Mouse (Mus musculus): ENCODE data around the gene Mlf2. TPM values are rescaled to one million over a fixed set of nuclear protein-coding genes. Genes with fewer than 3 reads are reported as not detected.

Mlf2 gene
- polyA plus RNA-seq, 1 experiment from 2014 or later: 535 TPM

GRCm38 (mm10) chr6:124961021-124961420, 29.8 kb downstream of the Mlf2 start:
- 93% methylated on average over 12 of the region's 12 CpGs for WGBS

GRCm38 (mm10) chr6:124964638-124965037, 33.5 kb downstream of the Mlf2 start:
- no peak for DNase-seq
- peak; percentile 36 for ATAC-seq (ENCODE audit: low FRiP score, low TSS enrichment)

More at GRCm38 (mm10) chr6:124961021-124961420, 29.8 kb downstream of the Mlf2 start:
- Histone ChIP-seq H3K36me3 (ENCODE audit: control insufficient read depth, insufficient read depth, low read length) (peaks cover 57% of the 10 kb centered on the region), H3K27me3 (ENCODE audit: control insufficient read depth, insufficient read depth, low read length) (no peaks in the 10 kb centered on the region), H3K9ac (replicated peaks; ENCODE audit: low read length) (no peak overlapping the region), H3K27ac (replicated peaks; ENCODE audit: low read depth, low read length) (no peak overlapping the region), H3K4me2 (ENCODE audit: low read length) (no peak overlapping the region), H3K4me3 (replicated peaks; ENCODE audit: low read depth, low read length) (no peak overlapping the region), H3K4me1 (ENCODE audit: control insufficient read depth, insufficient read depth, low read length) (peaks cover 11% of the 10 kb centered on the region), H3K9me3 (ENCODE audit: control insufficient read depth, low read length) (no peaks in the 10 kb centered on the region)
- DNase-seq (no peak), ATAC-seq (ENCODE audit: low FRiP score, low TSS enrichment) (no peak)

GRCm38 (mm10) chr6:124965088-124965719, 34.0 kb downstream of the Mlf2 start, which contains the start of gene Cops7a:
Gene Cops7a (minus strand): TSS chr6:124965538.
- WGBS: under 1% methylated on average over 68 of the region's 68 CpGs
- no peaks in the 10 kb centered on the region for H3K27me3 ChIP-seq (ENCODE audit: control insufficient read depth, insufficient read depth, low read length)
- DNase-seq: peak; percentile 97

More at GRCm38 (mm10) chr6:124964638-124965037, 33.5 kb downstream of the Mlf2 start:
- 42% methylated on average over 16 of the region's 16 CpGs for WGBS
- peaks cover 28% of the 10 kb centered on the region for H3K36me3 ChIP-seq (ENCODE audit: control insufficient read depth, insufficient read depth, low read length)
- peaks cover 14% of the 10 kb centered on the region for H3K4me1 ChIP-seq (ENCODE audit: control insufficient read depth, insufficient read depth, low read length)
- H3K9me3 ChIP-seq (ENCODE audit: control insufficient read depth, low read length): no peaks in the 10 kb centered on the region
- peak overlapping the region; percentile 81 for H3K4me3 ChIP-seq (replicated peaks; ENCODE audit: low read depth, low read length)
- no peaks in the 10 kb centered on the region for H3K27me3 ChIP-seq (ENCODE audit: control insufficient read depth, insufficient read depth, low read length)
- peak overlapping the region; percentile 97 for H3K4me2 ChIP-seq (ENCODE audit: low read length)
- H3K27ac ChIP-seq (replicated peaks; ENCODE audit: low read depth, low read length): peak overlapping the region; percentile 90
- peak overlapping the region; percentile 92 for H3K9ac ChIP-seq (replicated peaks; ENCODE audit: low read length)

GRCm38 (mm10) chr6:124965747-124966146, 34.6 kb downstream of the Mlf2 start:
- ATAC-seq (ENCODE audit: low FRiP score, low TSS enrichment) (0 out of 2 replicates have a peak, but pooled peaks have one; percentile 14), DNase-seq (no peak)
- H3K36me3 ChIP-seq (ENCODE audit: control insufficient read depth, insufficient read depth, low read length): peaks cover 17% of the 10 kb centered on the region
- 16% methylated on average over 15 of the region's 15 CpGs for WGBS
- H3K27ac ChIP-seq (replicated peaks; ENCODE audit: low read depth, low read length): peak overlapping the region; percentile 90
- no peaks in the 10 kb centered on the region for H3K9me3 ChIP-seq (ENCODE audit: control insufficient read depth, low read length)
- peak overlapping the region; percentile 97 for H3K4me2 ChIP-seq (ENCODE audit: low read length)
- peak overlapping the region; percentile 81 for H3K4me3 ChIP-seq (replicated peaks; ENCODE audit: low read depth, low read length)
- H3K9ac ChIP-seq (replicated peaks; ENCODE audit: low read length): peak overlapping the region; percentile 92
- H3K27me3 ChIP-seq (ENCODE audit: control insufficient read depth, insufficient read depth, low read length): no peaks in the 10 kb centered on the region
- H3K4me1 ChIP-seq (ENCODE audit: control insufficient read depth, insufficient read depth, low read length): peaks cover 14% of the 10 kb centered on the region

More at GRCm38 (mm10) chr6:124965088-124965719, 34.0 kb downstream of the Mlf2 start, which contains the start of gene Cops7a:
- peak; percentile 93 for ATAC-seq (ENCODE audit: low FRiP score, low TSS enrichment)
- H3K9me3 ChIP-seq (ENCODE audit: control insufficient read depth, low read length): no peaks in the 10 kb centered on the region
- peak within 1 kb of the TSS; percentile 97 for H3K4me2 ChIP-seq (ENCODE audit: low read length)
- peak within 1 kb of the TSS; percentile 81 for H3K4me3 ChIP-seq (replicated peaks; ENCODE audit: low read depth, low read length)
- peaks cover 14% of the 10 kb centered on the region for H3K4me1 ChIP-seq (ENCODE audit: control insufficient read depth, insufficient read depth, low read length)
- H3K27ac ChIP-seq (replicated peaks; ENCODE audit: low read depth, low read length): peak within 1 kb of the TSS; percentile 90
- H3K9ac ChIP-seq (replicated peaks; ENCODE audit: low read length): peak within 1 kb of the TSS; percentile 92
- peaks cover 23% of the 10 kb centered on the region for H3K36me3 ChIP-seq (ENCODE audit: control insufficient read depth, insufficient read depth, low read length)

- no peak overlapping the region for H3K9ac ChIP-seq (replicated peaks; ENCODE audit: low read length)
- H3K27me3 ChIP-seq (ENCODE audit: control insufficient read depth, insufficient read depth, low read length): no peaks in the 10 kb centered on the region
- DNase-seq: peak; percentile 11
- WGBS: 96% methylated on average over 7 of the region's 7 CpGs
- ATAC-seq (ENCODE audit: low FRiP score, low TSS enrichment): no peak
- peak overlapping the region; percentile 97 for H3K4me2 ChIP-seq (ENCODE audit: low read length)
- no peaks in the 10 kb centered on the region for H3K9me3 ChIP-seq (ENCODE audit: control insufficient read depth, low read length)
- H3K4me3 ChIP-seq (replicated peaks; ENCODE audit: low read depth, low read length): peak overlapping the region; percentile 81; the same call in 1 of the 2 replicates
- peaks cover 14% of the 10 kb centered on the region for H3K4me1 ChIP-seq (ENCODE audit: control insufficient read depth, insufficient read depth, low read length)
- H3K36me3 ChIP-seq (ENCODE audit: control insufficient read depth, insufficient read depth, low read length): peaks cover 10% of the 10 kb centered on the region
- no peak overlapping the region for H3K27ac ChIP-seq (replicated peaks; ENCODE audit: low read depth, low read length)
These were observed 35.4 kb downstream of the Mlf2 start for GRCm38 (mm10) chr6:124966466-124967118.

- Histone ChIP-seq H3K4me2 (ENCODE audit: low read length) (no peak overlapping the region), H3K27me3 (ENCODE audit: control insufficient read depth, insufficient read depth, low read length) (no peaks in the 10 kb centered on the region), H3K9me3 (ENCODE audit: control insufficient read depth, low read length) (no peaks in the 10 kb centered on the region), H3K9ac (replicated peaks; ENCODE audit: low read length) (no peak overlapping the region), H3K36me3 (ENCODE audit: control insufficient read depth, insufficient read depth, low read length) (no peaks in the 10 kb centered on the region), H3K27ac (replicated peaks; ENCODE audit: low read depth, low read length) (no peak overlapping the region), H3K4me1 (ENCODE audit: control insufficient read depth, insufficient read depth, low read length) (peaks cover 14% of the 10 kb centered on the region), H3K4me3 (replicated peaks; ENCODE audit: low read depth, low read length) (no peak overlapping the region)
- DNase-seq (peak; percentile 55), ATAC-seq (ENCODE audit: low FRiP score, low TSS enrichment) (no peak)
- 75% methylated on average over 4 of the region's 4 CpGs for WGBS
These were observed 36.6 kb downstream of the Mlf2 start for GRCm38 (mm10) chr6:124967766-124968165.

Other genes with a start within 250 kb of the Mlf2 start
- 111 and 120 TPM in 2 replicates for gene Emg1, start 219.2 kb upstream of the Mlf2 start, polyA plus RNA-seq (2014; fragmentation: Nextera tagmentation; extraction: Ambion mirVana)
- gene Phb2, start 219.1 kb upstream of the Mlf2 start, polyA plus RNA-seq (2014; fragmentation: Nextera tagmentation; extraction: Ambion mirVana): 249 and 250 TPM in 2 replicates
- gene Ptpn6, start 192.7 kb upstream of the Mlf2 start, polyA plus RNA-seq (2014; fragmentation: Nextera tagmentation; extraction: Ambion mirVana): 2.1 and 5.6 TPM in 2 replicates
- 689 and 844 TPM in 2 replicates for gene Grcc10, start 190.0 kb upstream of the Mlf2 start, polyA plus RNA-seq (2014; fragmentation: Nextera tagmentation; extraction: Ambion mirVana)
- not detected in 2 replicates for gene Gm45234, start 175.4 kb upstream of the Mlf2 start, polyA plus RNA-seq (2014; fragmentation: Nextera tagmentation; extraction: Ambion mirVana)
- 24.4 and 32.3 TPM in 2 replicates for gene Atn1, start 174.9 kb upstream of the Mlf2 start, polyA plus RNA-seq (2014; fragmentation: Nextera tagmentation; extraction: Ambion mirVana)
- gene Eno2, start 161.7 kb upstream of the Mlf2 start, polyA plus RNA-seq (2014; fragmentation: Nextera tagmentation; extraction: Ambion mirVana): 64.3 and 83.3 TPM in 2 replicates
- 1.4 and 3.2 TPM in 2 replicates for gene Lrrc23, start 151.7 kb upstream of the Mlf2 start, polyA plus RNA-seq (2014; fragmentation: Nextera tagmentation; extraction: Ambion mirVana)
- 5.9 and 6.3 TPM in 2 replicates for gene Spsb2, start 122.7 kb upstream of the Mlf2 start, polyA plus RNA-seq (2014; fragmentation: Nextera tagmentation; extraction: Ambion mirVana)
- 343 and 349 TPM in 2 replicates for gene Tpi1, start 117.1 kb upstream of the Mlf2 start, polyA plus RNA-seq (2014; fragmentation: Nextera tagmentation; extraction: Ambion mirVana)
- gene Usp5, start 101.9 kb upstream of the Mlf2 start, polyA plus RNA-seq (2014; fragmentation: Nextera tagmentation; extraction: Ambion mirVana): 184 and 191 TPM in 2 replicates
- 25.0 and 43.7 TPM in 2 replicates for gene Cdca3, start 101.8 kb upstream of the Mlf2 start, polyA plus RNA-seq (2014; fragmentation: Nextera tagmentation; extraction: Ambion mirVana)
- 1.7 and 4.5 TPM in 2 replicates for gene Gnb3, start 91.1 kb upstream of the Mlf2 start, polyA plus RNA-seq (2014; fragmentation: Nextera tagmentation; extraction: Ambion mirVana)
- gene P3h3, start 73.6 kb upstream of the Mlf2 start, polyA plus RNA-seq (2014; fragmentation: Nextera tagmentation; extraction: Ambion mirVana): 13.9 and 15.7 TPM in 2 replicates
- gene Gpr162, start 67.4 kb upstream of the Mlf2 start, polyA plus RNA-seq (2014; fragmentation: Nextera tagmentation; extraction: Ambion mirVana): 14.7 and 34.9 TPM in 2 replicates
- 0.11 and 0.27 TPM in 2 replicates for gene Cd4, start 43.2 kb upstream of the Mlf2 start, polyA plus RNA-seq (2014; fragmentation: Nextera tagmentation; extraction: Ambion mirVana)
- 3.3 and 3.5 TPM in 2 replicates for gene Lag3, start 19.7 kb upstream of the Mlf2 start, polyA plus RNA-seq (2014; fragmentation: Nextera tagmentation; extraction: Ambion mirVana)
- 749 and 823 TPM in 2 replicates for gene Ptms, start 11.3 kb upstream of the Mlf2 start, polyA plus RNA-seq (2014; fragmentation: Nextera tagmentation; extraction: Ambion mirVana)
- 85.6 and 85.9 TPM in 2 replicates for gene Cops7a, start 34.2 kb downstream of the Mlf2 start, polyA plus RNA-seq (2014; fragmentation: Nextera tagmentation; extraction: Ambion mirVana)
- gene Pianp, start 65.3 kb downstream of the Mlf2 start, polyA plus RNA-seq (2014; fragmentation: Nextera tagmentation; extraction: Ambion mirVana): 43.2 and 57.1 TPM in 2 replicates
- 13.7 and 16.2 TPM in 2 replicates for gene Zfp384, start 77.8 kb downstream of the Mlf2 start, polyA plus RNA-seq (2014; fragmentation: Nextera tagmentation; extraction: Ambion mirVana)
- gene Ing4, start 108.4 kb downstream of the Mlf2 start, polyA plus RNA-seq (2014; fragmentation: Nextera tagmentation; extraction: Ambion mirVana): 132 and 144 TPM in 2 replicates
- 16.3 and 16.7 TPM in 2 replicates for gene Acrbp, start 118.3 kb downstream of the Mlf2 start, polyA plus RNA-seq (2014; fragmentation: Nextera tagmentation; extraction: Ambion mirVana)
- gene Lpar5, start 136.5 kb downstream of the Mlf2 start, polyA plus RNA-seq (2014; fragmentation: Nextera tagmentation; extraction: Ambion mirVana): 0.45 and 0.77 TPM in 2 replicates
- 70.7 and 90.6 TPM in 2 replicates for gene Chd4, start 164.6 kb downstream of the Mlf2 start, polyA plus RNA-seq (2014; fragmentation: Nextera tagmentation; extraction: Ambion mirVana)
- gene Nop2, start 200.5 kb downstream of the Mlf2 start, polyA plus RNA-seq (2014; fragmentation: Nextera tagmentation; extraction: Ambion mirVana): 42.7 and 46.3 TPM in 2 replicates
- 15.8 and 18.2 TPM in 2 replicates for gene Iffo1, start 213.9 kb downstream of the Mlf2 start, polyA plus RNA-seq (2014; fragmentation: Nextera tagmentation; extraction: Ambion mirVana)
- 1,501 and 1,547 TPM in 2 replicates for gene Gapdh, start 235.1 kb downstream of the Mlf2 start, polyA plus RNA-seq (2014; fragmentation: Nextera tagmentation; extraction: Ambion mirVana)